Mouse (Mus musculus) embryonic facial prominence, embryonic 11.5 days (tissue): ENCODE results near the gene Stradb. TPM values are rescaled to one million over a fixed set of nuclear protein-coding genes. Genes with fewer than 3 reads are reported as not detected.
A peak's percentile ranks its signal among the peaks of the same experiment; 100 is the strongest.
"Not testable (repeated sequence)": the region's sequence is repeated elsewhere in the genome, so short reads cannot be mapped to it uniquely, and the experiment has no call there.

ENCODE experiments used
- ATAC-seq: fragments of 200-750 bp; cut with Nextera tagmentation; replicated peaks from 2 replicates; pipeline ENCODE4 v1.8.0; 2017; ENCODE audit warnings: low read depth; ENCODE audit not compliant: insufficient number of reproducible peaks, low FRiP score, low TSS enrichment
- DNase-seq: peaks from one replicate; pipeline ENCODE4 v3.0.0-alpha.2; 2015; ENCODE audit warnings: low spot score
- H3K27ac ChIP-seq: fragments of 300-500 bp; sonication (generic); replicated peaks from 2 replicates; pipeline ENCODE4 v1.5.1; 2014; ENCODE audit warnings: mild to moderate bottlenecking, low read depth, low read length, control low read depth
- H3K27me3 ChIP-seq: fragments of 300-500 bp; sonication (generic); 2 replicates; pipeline ENCODE4 v1.6.1; 2014; ENCODE audit warnings: mild to moderate bottlenecking, low read length, moderate library complexity, mixed read lengths; ENCODE audit not compliant: control insufficient read depth, insufficient read depth
- H3K36me3 ChIP-seq: fragments of 300-500 bp; sonication (generic); replicated peaks from 2 replicates; pipeline ENCODE4 v1.6.1; 2014; ENCODE audit warnings: low read depth, mild to moderate bottlenecking, low read length, moderate library complexity, mixed read lengths; ENCODE audit not compliant: control insufficient read depth, insufficient read depth
- H3K4me1 ChIP-seq: fragments of 300-500 bp; sonication (generic); 2 replicates; pipeline ENCODE4 v1.6.1; 2014; ENCODE audit warnings: low read length, mixed read lengths; ENCODE audit not compliant: control insufficient read depth, insufficient read depth
- H3K4me2 ChIP-seq: fragments of 300-500 bp; sonication (generic); 2 replicates; pipeline ENCODE4 v1.6.1; 2014; ENCODE audit warnings: low read depth, mild to moderate bottlenecking, control low read depth, low read length, moderate library complexity
- H3K4me3 ChIP-seq: fragments of 300-500 bp; sonication (generic); 2 replicates; pipeline ENCODE4 v1.5.1; 2014; ENCODE audit warnings: low read depth, low read length, control low read depth
- H3K9ac ChIP-seq: fragments of 300-500 bp; sonication (generic); replicated peaks from 2 replicates; pipeline ENCODE4 v1.6.1; 2014; ENCODE audit warnings: mild to moderate bottlenecking, control low read depth, low read length
- H3K9me3 ChIP-seq: fragments of 300-500 bp; sonication (generic); replicated peaks from 2 replicates; pipeline ENCODE4 v1.6.1; 2016; ENCODE audit warnings: mild to moderate bottlenecking, low read length, inconsistent platforms, mixed read lengths; ENCODE audit not compliant: control insufficient read depth
- WGBS: fragments of 180-500 bp; shearing (Covaris S2); extraction: QIAGEN DNeasy Blood & Tissue Kit; methylation state at CpG from one replicate; pipeline ENCODE4 v1.1.7; 2014; 5-methylcytosine and 5-hydroxymethylcytosine counted together
- polyA plus RNA-seq: library from polyadenylated mRNA; unstranded; fragments of >200 nt; fragmentation: Nextera tagmentation; extraction: Ambion mirVana; gene quantifications from 2 replicates; pipeline ENCODE4 v1.2.1, GENCODE M21; 2014

Gene Stradb
- polyA plus RNA-seq, 1 experiment from 2014 or later = 34.3 TPM

GRCm38 (mm10) chr1:58955716-58956115 is 17.6 kb upstream of the Stradb start:
- DNase-seq = no peak
- 82% methylated on average over 3 of the region's 3 CpGs for WGBS
- H3K27me3 ChIP-seq = no peaks in the 10 kb centered on the region
- no peak for ATAC-seq
- no peaks in the 10 kb centered on the region for H3K9me3 ChIP-seq
- no peak overlapping the region for H3K4me2 ChIP-seq
- 0 out of 2 replicates have a peak, but pooled peaks cover 4% of the 10 kb centered on the region for H3K4me1 ChIP-seq
- no peaks in the 10 kb centered on the region for H3K36me3 ChIP-seq
- no peak overlapping the region for H3K4me3 ChIP-seq
- no peak overlapping the region for H3K27ac ChIP-seq
- H3K9ac ChIP-seq = no peak overlapping the region

GRCm38 (mm10) chr1:58956229-58956628 is 17.1 kb upstream of the Stradb start:
- no peak overlapping the region for H3K4me2 ChIP-seq
- H3K4me3 ChIP-seq = no peak overlapping the region
- no peaks in the 10 kb centered on the region for H3K9me3 ChIP-seq
- H3K27ac ChIP-seq = no peak overlapping the region
- WGBS = 76% methylated on average over 9 of the region's 9 CpGs
- 0 out of 2 replicates have a peak, but pooled peaks cover 4% of the 10 kb centered on the region for H3K4me1 ChIP-seq
- H3K9ac ChIP-seq = no peak overlapping the region
- H3K36me3 ChIP-seq = no peaks in the 10 kb centered on the region
- ATAC-seq (no peak), DNase-seq (no peak)
- H3K27me3 ChIP-seq = no peaks in the 10 kb centered on the region

GRCm38 (mm10) chr1:58957931-58958330 is 15.4 kb upstream of the Stradb start:
- H3K9ac ChIP-seq = no peak overlapping the region
- DNase-seq (no peak), ATAC-seq (no peak)
- H3K9me3 ChIP-seq = no peaks in the 10 kb centered on the region
- H3K27ac ChIP-seq = no peak overlapping the region
- 14% methylated on average over 2 of the region's 2 CpGs for WGBS
- no peaks in the 10 kb centered on the region for H3K27me3 ChIP-seq
- no peaks in the 10 kb centered on the region for H3K4me1 ChIP-seq
- H3K4me2 ChIP-seq = no peak overlapping the region
- H3K4me3 ChIP-seq = no peak overlapping the region
- no peaks in the 10 kb centered on the region for H3K36me3 ChIP-seq

- not testable (repeated sequence) for H3K4me1 ChIP-seq, DNase-seq, H3K36me3 ChIP-seq, H3K4me3 ChIP-seq, ATAC-seq, H3K9ac ChIP-seq, H3K27me3 ChIP-seq, H3K27ac ChIP-seq, H3K9me3 ChIP-seq, H3K4me2 ChIP-seq
- 78% methylated on average over 16 of the region's 16 CpGs for WGBS
Measured at GRCm38 (mm10) chr1:58958789-58959526, 14.4 kb upstream of the Stradb start.

GRCm38 (mm10) chr1:58959682-58960081 is 13.6 kb upstream of the Stradb start:
- no peaks in the 10 kb centered on the region for H3K4me1 ChIP-seq
- 72% methylated on average over 2 of the region's 2 CpGs for WGBS

GRCm38 (mm10) chr1:58961152-58961893 is 12.0 kb upstream of the Stradb start:
- 28% methylated on average over 12 of the region's 12 CpGs for WGBS
- Histone ChIP-seq H3K4me1 (no peaks in the 10 kb centered on the region), H3K4me3 (no peak overlapping the region), H3K4me2 (no peak overlapping the region), H3K27ac (no peak overlapping the region), H3K36me3 (no peaks in the 10 kb centered on the region), H3K9ac (no peak overlapping the region), H3K27me3 (no peaks in the 10 kb centered on the region), H3K9me3 (no peaks in the 10 kb centered on the region)
- DNase-seq = peak; percentile 63
- ATAC-seq = no peak

More at GRCm38 (mm10) chr1:58959682-58960081, 13.6 kb upstream of the Stradb start:
- ATAC-seq (no peak), DNase-seq (no peak)
- no peak overlapping the region for H3K4me3 ChIP-seq
- no peaks in the 10 kb centered on the region for H3K9me3 ChIP-seq
- H3K9ac ChIP-seq = no peak overlapping the region
- H3K27me3 ChIP-seq = no peaks in the 10 kb centered on the region
- no peak overlapping the region for H3K4me2 ChIP-seq
- H3K36me3 ChIP-seq = no peaks in the 10 kb centered on the region
- H3K27ac ChIP-seq = no peak overlapping the region

GRCm38 (mm10) chr1:58962418-58962817 is 10.9 kb upstream of the Stradb start:
- no peak overlapping the region for H3K4me3 ChIP-seq
- no peaks in the 10 kb centered on the region for H3K4me1 ChIP-seq
- H3K27me3 ChIP-seq = no peaks in the 10 kb centered on the region
- DNase-seq = no peak
- H3K27ac ChIP-seq = no peak overlapping the region
- WGBS = 84% methylated on average over 5 of the region's 5 CpGs
- no peaks in the 10 kb centered on the region for H3K36me3 ChIP-seq
- ATAC-seq = no peak
- no peaks in the 10 kb centered on the region for H3K9me3 ChIP-seq
- H3K9ac ChIP-seq = no peak overlapping the region
- no peak overlapping the region for H3K4me2 ChIP-seq

- no peaks in the 10 kb centered on the region for H3K9me3 ChIP-seq
- no peaks in the 10 kb centered on the region for H3K27me3 ChIP-seq
- no peaks in the 10 kb centered on the region for H3K4me1 ChIP-seq
- H3K4me3 ChIP-seq = no peak overlapping the region
- no peak overlapping the region for H3K4me2 ChIP-seq
- H3K36me3 ChIP-seq = no peaks in the 10 kb centered on the region
- H3K9ac ChIP-seq = no peak overlapping the region
- ATAC-seq (no peak), DNase-seq (no peak)
- no peak overlapping the region for H3K27ac ChIP-seq
Measured at GRCm38 (mm10) chr1:58962865-58963264, 10.5 kb upstream of the Stradb start.
